Mouse (Mus musculus): ENCODE measurements around the gene Ppm1j.

Gene Ppm1j

DNA sequence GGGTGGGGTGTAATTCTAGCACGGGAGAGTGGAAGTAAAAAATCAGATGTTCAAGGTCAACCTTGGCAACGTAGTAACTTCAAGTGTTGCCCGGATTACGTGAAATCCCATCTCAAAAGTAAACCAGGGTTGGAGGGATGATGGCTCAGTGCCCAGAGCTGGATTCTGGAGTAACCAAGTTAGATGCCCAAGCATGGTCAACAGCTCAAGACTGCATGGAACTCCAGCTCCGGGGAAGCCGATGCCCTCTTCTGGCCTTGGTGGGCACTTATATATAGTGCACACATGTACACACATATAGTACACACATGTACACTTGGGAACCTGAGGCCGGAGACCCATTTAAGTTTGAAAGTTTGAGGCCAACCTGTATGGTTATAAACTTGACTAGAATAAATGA is 35.3 kb downstream of the Ppm1j start:
- DNase-seq: no peak

DNA sequence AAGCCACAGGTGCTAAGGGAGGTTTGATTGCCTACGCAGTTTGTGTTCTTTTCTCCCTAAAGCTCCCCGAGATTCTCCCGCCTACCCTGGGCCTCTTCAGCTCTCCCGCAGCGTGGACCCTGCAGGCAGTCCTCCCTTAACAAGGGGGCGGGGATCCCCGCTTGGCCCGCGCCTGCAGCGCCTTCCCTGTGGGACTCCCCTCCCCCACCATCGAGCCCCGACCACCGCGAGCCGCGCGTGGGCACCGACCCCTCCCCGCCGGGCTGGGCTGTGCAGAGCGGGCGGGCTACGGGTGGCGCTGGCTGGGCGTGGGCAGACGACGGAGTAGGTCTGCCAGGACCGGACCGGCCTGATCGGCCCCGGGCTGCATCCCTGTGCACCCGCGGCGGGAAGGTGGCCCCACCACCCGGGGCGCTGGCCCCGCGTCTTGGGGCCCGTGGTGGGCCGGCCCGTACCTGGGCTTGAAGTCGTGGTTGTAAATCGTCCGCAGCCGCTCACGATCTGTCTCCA is 36.7 kb downstream of the Ppm1j start:
- peak; percentile 77 for DNase-seq

DNA sequence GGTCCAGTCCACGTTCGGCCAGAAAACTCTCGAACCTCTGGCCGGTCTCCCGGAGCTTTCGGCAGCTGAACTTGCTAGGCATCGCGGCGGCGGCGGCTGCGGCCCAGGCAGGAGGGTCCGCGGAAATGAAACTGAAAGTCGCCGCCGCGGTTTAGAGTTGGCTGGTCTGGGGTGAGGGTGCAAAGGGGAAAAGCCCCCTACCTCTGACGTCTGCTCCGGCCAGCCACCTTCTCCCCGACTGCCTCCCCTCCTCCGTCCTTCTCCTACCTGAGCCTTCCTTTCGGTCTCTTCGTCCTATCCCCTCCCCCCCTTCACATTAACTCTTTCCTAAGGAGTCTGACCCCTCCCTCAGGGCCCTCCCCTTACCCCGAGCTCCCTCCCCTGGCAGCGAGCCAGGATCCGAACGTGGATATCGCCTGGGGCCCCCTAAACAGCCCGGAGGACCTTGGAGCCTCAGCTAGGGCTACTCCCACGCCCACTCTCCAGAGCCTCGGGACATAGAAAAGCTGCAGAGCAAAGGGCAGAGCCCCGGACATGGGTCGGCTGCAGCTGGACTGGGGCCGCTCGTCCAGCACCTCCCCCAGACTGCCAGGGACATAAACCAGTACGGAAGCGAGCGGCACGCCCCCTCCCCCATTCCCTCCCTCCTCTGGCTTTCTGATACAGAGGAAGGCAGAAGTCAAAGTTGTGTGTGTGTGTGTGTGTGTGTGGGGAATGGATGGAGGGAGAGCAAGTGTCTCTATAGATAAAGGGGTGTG is 37.3 kb downstream of the Ppm1j start, which contains the start of gene Mov10:
Mov10 (minus strand) TSS at position 573 of the 758 bp plus-strand sequence.
- DNase-seq: peak; percentile 87

DNA sequence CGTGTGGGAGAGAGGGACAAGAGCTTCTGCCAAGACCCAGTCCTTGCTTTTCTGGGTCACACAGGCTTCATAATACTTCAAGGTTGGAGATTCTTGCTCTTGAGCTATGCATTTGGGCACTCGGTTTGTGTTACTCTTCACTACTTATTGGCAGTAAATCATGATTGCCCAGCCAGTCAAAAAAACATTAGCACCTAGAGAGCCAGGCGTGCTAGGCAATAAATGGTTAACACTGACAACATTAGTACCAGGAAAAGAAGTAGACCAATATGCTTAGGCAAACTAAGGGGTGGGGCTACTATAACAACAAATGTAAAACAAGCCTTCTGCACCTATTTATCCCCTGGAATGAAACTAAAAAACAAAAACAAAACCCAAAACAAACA is 37.9 kb downstream of the Ppm1j start:
- no peak for DNase-seq

DNA sequence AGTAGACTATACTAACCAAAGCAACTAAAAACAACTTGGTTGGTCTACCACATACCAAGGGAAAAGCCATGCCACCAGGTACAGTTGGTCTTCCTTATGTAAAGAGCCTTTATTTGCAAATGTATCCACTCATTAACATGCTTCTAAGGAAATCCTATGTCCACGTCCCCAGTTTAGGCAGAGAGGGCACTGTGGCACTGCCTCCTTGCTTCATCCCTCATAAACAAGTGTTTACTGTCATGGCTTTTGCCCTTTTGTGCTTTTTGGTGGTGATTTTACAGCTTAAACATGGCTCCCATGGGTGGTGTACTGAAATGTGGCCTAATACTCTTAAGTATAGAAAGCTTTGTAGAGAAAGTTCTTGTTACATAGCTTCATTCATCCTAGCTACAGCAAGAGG is 39.6 kb downstream of the Ppm1j start:
- DNase-seq: no peak

DNA sequence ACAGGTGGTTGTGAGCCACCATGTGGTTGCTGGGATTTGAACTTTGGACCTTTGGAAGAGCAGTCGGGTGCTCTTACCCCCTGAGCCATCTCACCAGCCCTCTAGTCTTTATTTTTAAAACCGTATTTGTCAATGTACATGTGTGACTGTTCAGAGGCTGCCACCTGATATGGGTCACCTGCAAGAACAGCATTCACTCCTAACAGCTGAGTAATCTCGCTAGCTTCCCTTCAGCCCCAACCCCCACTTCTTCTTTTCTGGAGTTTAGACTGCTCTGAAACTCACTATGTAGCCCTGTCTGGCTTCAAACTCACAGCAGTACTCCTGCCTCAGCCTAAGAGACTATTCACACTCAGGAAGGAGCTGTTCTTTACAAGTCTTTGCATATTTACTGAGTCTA is 41.6 kb downstream of the Ppm1j start:
- DNase-seq: no peak

Measured in lung, postnatal 10 days (tissue).